Mouse (Mus musculus): ENCODE data around the gene Mettl1.
A peak's percentile ranks its signal among the peaks of the same experiment; 100 is the strongest.
"Not testable (repeated sequence)": the region's sequence is repeated elsewhere in the genome, so short reads cannot be mapped to it uniquely, and the experiment has no call there.

The Mettl1 gene

GRCm38 (mm10) chr10:127069281-127070189, 28.3 kb downstream of the Mettl1 start:
- no peak for DNase-seq

GRCm38 (mm10) chr10:127070190-127071121, 29.2 kb downstream of the Mettl1 start, which contains the start of gene Tspan31:
TSS of gene Tspan31 (minus strand) at chr10:127070264.
- DNase-seq = peak; percentile 90 to 92

GRCm38 (mm10) chr10:127071203-127071602, 30.0 kb downstream of the Mettl1 start:
- no peak for DNase-seq

DNA sequence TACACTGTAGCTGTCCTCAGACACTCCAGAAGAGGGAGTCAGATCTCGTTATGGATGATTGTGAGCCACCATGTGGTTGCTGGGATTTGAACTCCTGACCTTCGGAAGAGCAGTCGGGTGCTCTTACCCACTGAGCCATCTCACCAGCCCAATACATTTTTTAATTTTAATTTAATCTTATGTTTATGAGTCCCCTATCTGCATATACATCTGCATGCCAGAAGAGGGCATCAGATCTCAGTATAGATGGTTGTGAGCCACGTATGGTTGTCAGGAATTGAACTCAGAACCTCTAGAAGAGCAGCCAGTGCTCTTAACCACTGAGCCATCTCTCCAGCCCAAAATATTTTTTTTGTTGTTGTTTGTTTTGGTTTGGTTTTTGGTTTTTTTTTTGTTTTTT, 31.1 kb downstream of the Mettl1 start:
- DNase-seq = not testable (repeated sequence)

DNA sequence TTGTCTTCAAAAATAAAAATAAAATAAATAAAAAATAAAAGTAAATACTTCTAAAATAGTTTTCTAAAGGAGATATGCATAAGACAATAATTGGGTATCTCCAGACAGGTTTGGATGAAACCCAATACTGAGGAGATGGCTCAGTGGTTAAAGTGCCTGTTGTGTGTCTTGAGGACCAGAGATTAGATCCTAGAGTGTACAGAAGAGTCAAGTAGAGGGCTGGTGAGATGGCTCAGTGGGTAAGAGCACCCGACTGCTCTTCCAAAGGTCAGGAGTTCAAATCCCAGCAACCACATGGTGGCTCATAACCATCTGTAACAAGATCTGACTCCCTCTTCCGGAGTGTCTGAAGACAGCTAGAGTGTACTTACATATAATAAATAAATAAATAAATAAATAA, 31.8 kb downstream of the Mettl1 start:
- DNase-seq = not testable (repeated sequence)

DNA sequence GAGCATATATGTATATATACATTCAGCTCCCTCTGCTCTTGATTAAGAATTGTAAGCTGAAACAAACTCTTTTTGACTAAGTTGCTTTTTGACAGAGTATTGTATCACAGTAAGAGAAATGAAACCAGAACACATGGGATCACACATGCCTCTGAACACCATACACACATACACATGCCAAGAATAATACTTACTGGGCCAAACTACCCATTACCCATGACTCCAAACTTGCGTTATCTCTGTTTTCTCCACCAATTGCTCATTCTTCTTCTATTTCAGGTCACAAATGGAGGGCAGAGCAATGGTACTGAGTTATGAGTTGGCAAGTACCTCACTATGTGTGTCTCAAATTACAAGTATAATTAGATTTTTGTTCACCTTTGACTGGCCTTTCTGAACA, 32.8 kb downstream of the Mettl1 start:
- DNase-seq = no peak

GRCm38 (mm10) chr10:127075080-127075479, 33.9 kb downstream of the Mettl1 start, which contains the start of gene Agap2:
TSS of gene Agap2 (plus strand) at chr10:127075284.
- peak; percentile 44 to 54 for DNase-seq

DNA sequence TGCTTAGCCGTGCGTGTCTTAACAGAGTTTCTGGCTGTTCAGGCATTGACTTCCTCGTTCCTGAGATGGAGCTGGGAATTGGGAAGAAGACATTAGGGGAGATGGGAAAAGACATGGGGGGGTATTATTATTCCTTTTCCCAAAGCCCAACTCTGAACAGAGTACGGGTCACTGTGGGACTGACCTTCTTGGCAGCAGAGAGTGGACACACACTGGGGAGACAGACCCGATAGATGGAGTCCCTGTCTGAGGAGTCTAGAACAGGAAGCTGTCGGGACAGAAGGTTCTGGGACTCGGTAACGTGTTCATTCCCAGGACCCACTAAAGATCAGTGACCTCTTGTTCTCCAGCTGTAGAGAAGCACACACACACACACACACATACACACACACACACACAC, 34.4 kb downstream of the Mettl1 start:
- no peak for DNase-seq

DNA sequence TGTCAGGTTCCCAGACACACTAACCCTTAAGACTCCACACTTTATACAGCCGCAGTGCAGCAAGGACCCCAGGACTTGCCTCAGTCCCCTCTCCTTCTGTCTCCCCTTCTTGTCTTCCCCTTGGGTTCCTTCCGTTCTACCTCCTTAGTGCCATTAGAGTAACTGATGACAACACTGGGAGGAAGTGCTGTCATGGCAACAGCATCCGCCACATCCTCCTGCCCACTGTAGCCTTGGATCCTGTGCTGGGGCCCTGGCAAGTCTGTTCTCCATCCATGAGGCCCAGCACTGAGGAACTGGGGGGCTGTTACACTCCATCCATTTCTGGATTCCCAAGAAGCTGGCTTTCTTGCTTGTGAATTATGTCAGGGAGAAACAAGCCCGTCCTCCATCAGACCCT, 34.9 kb downstream of the Mettl1 start:
- peak in 1 of 2 experiments; percentile 30 for DNase-seq

- DNase-seq = no peak
Measured at GRCm38 (mm10) chr10:127077515-127077914, 36.3 kb downstream of the Mettl1 start.

- no peak for DNase-seq
Measured at GRCm38 (mm10) chr10:127078001-127078676, 36.9 kb downstream of the Mettl1 start.

DNA sequence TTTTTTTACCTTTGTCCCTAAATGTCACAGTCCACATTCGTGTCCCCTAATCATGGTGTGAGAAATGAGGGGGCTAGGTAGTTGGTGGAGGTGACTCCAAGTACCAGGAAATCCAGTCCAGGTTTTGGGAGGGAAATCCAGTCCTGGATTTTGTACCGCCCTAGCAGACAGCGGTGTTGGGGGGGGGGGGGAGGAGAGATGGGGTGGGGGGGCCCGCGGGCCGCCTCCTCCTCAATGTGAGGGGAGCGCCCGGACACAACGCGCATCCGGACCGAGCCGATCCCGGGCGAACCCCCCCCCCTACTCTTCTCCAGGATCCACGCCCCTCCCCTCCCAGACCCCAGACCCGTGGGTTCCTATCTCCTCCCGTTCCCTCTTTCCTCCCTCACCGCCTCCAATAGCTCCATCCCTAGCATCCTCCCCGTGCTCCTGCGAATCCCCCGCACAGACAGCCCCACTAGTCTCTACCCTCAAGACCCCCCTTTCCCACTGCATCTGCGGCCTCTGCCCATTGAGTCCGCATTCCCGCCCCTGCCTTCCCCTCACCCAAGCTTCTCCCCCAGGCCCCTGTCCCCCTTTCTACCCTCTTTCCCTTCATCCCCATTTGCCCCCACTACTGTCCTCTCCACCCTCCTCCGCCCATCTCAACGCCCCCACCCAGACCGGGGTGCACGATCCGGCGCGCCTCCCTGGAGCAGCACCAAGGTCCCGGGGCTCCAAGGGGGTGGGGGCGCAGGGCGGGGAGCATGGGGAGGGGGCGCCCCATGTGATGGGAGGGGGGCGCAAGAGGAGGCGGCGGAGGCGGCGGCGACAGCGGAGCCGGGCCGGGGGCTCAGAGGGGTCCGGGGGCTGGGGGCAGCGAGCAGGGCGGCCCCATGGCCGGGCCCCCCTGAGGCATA, 37.7 kb downstream of the Mettl1 start:
- peak in 1 of 2 experiments; percentile 20 for DNase-seq

- DNase-seq = peak in 1 of 2 experiments; percentile 37
Measured at GRCm38 (mm10) chr10:127079665-127080391, 38.6 kb downstream of the Mettl1 start.

DNA sequence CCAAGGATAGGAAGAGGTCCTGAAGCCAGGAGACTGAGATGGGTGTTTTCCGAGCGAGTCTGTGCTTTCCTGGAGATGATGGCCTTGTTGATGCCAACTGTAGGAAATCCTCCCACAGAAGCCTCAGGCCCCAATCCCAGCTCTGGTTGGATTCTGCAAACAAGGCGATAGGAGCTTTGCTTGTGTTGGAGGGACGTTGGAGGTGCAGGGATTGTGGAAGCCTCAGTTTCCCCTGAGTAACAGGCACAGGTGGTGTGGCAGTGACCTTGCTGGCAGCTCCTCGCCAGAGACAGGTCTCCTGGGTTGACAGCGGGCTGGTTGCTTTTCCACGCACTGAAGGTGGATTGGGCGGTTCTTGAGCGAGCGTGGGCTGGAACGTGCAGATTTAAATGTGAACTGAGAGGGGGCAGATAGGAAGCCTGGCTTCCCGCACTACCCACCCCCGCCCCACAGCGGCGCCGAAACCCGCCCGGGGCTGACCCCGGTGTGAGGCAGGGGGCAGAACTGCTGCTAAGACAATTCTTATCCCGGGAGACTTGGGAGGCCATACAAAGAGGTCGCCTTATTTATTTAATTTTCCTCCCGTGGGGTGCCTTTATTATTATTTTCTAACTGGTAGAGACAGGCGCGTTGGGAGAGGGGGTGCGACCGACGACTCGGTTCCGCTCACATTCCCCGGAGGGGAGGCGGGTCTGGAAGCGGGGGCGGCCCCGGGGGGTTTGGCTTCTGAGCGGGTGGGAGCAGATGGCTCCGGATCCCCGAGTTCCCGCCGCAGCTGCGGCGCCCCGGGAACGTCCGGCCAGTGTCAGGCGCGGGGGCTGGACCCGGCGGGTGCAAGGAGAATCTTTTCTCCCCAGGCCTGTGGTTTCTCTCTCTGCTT, 39.9 kb downstream of the Mettl1 start:
- no peak for DNase-seq

GRCm38 (mm10) chr10:127081996-127082620, 40.9 kb downstream of the Mettl1 start:
- no peak for DNase-seq

GRCm38 (mm10) chr10:127083292-127083914, 42.2 kb downstream of the Mettl1 start:
- no peak for DNase-seq

GRCm38 (mm10) chr10:127083915-127084306, 42.7 kb downstream of the Mettl1 start:
- DNase-seq = no peak

GRCm38 (mm10) chr10:127085052-127085451, 43.8 kb downstream of the Mettl1 start:
- no peak for DNase-seq

DNA sequence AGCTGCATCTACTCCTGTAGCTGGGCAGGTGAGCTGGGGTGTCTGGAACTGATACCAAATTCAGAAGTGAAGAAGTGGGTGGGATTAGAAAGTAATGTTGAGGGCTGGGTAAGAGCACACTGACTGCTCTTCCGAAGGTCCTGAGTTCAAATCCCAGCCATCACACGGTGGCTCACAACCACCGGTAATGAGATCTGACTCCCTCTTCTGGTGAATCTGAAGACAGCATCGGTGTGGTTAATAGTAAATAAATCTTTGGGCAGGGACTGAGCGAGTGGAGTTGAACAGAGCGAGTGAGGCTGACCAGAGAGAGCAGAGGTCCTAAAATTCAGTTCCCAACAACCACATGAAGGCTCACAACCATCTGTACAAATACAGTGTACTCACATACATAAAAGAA, 44.4 kb downstream of the Mettl1 start:
- DNase-seq = no peak
